Mouse (Mus musculus) liver, embryonic 12.5 days (tissue): ENCODE data around the gene Mrs2. TPM values are rescaled to one million over a fixed set of nuclear protein-coding genes. Genes with fewer than 3 reads are reported as not detected.
"Not testable (repeated sequence)": the region's sequence is repeated elsewhere in the genome, so short reads cannot be mapped to it uniquely, and the experiment has no call there.

Experiments used
- ATAC-seq: fragments of 200-750 bp; cut with Nextera tagmentation; 2 replicates; pipeline ENCODE4 v1.8.0; 2017; ENCODE audit warnings: moderate number of reproducible peaks, mild to moderate bottlenecking, moderate library complexity
- H3K27ac ChIP-seq: fragments of 300-500 bp; sonication (generic); 2 replicates; pipeline ENCODE4 v1.5.1; 2016; ENCODE audit warnings: mild to moderate bottlenecking
- H3K27me3 ChIP-seq: fragments of 300-500 bp; sonication (generic); replicated peaks from 2 replicates; pipeline ENCODE4 v1.6.1; 2016; ENCODE audit warnings: mild to moderate bottlenecking, moderate library complexity
- H3K36me3 ChIP-seq: fragments of 300-500 bp; sonication (generic); 2 replicates; pipeline ENCODE4 v1.6.1; 2016; ENCODE audit warnings: mild to moderate bottlenecking, moderate library complexity
- H3K4me1 ChIP-seq: fragments of 300-500 bp; sonication (generic); 2 replicates; pipeline ENCODE4 v1.6.1; 2016
- H3K4me2 ChIP-seq: fragments of 300-500 bp; sonication (generic); 2 replicates; pipeline ENCODE4 v1.6.1; 2016; ENCODE audit warnings: mild to moderate bottlenecking, moderate library complexity
- H3K4me3 ChIP-seq: fragments of 300-500 bp; sonication (generic); 2 replicates; pipeline ENCODE4 v1.5.1; 2016; ENCODE audit warnings: mild to moderate bottlenecking, moderate library complexity
- H3K9ac ChIP-seq: fragments of 300-500 bp; sonication (generic); 2 replicates; pipeline ENCODE4 v1.6.1; 2016; ENCODE audit warnings: mild to moderate bottlenecking, moderate library complexity
- H3K9me3 ChIP-seq: fragments of 300-500 bp; sonication (generic); replicated peaks from 2 replicates; pipeline ENCODE4 v1.6.1; 2016; ENCODE audit warnings: mild to moderate bottlenecking, moderate library complexity
- WGBS: fragments of 180-500 bp; shearing (Covaris S2); methylation state at CpG from one replicate; pipeline ENCODE4 v1.1.7; 2016; ENCODE audit not compliant: insufficient replicate concordance; 5-methylcytosine and 5-hydroxymethylcytosine counted together
- polyA plus RNA-seq: library from polyadenylated mRNA; unstranded; fragments of >200 nt; fragmentation: Nextera tagmentation; extraction: Ambion mirVana; gene quantifications from 2 replicates; pipeline ENCODE4 v1.2.1, GENCODE M21; 2016

The Mrs2 gene
- polyA plus RNA-seq, 1 experiment from 2014 or later: 18.7 TPM

DNA sequence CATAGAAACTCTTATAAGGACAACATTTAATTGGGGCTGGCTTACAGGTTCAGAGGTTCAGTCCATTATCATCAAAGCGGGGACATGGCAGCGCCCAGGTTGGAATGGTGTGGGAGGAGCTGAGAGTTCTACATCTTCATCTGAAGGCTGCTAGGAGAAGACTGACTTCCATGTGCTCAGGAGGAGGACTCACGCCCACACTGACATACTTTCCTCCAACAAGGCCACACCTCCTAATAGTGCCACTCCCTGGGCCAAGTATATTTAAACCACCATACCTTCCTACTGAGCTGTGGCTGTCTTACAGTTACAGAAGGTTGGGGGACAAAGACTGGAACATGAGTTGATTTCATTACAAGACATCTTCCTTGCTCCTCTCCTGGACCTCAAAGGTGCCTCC lies 48.4 kb downstream of the Mrs2 start:
- H3K27ac ChIP-seq, H3K4me2 ChIP-seq, H3K9me3 ChIP-seq, H3K36me3 ChIP-seq, H3K9ac ChIP-seq, H3K4me1 ChIP-seq, ATAC-seq, H3K4me3 ChIP-seq, H3K27me3 ChIP-seq: not testable (repeated sequence)
- 56% methylated on average over 3 of the region's 3 CpGs for WGBS

- Histone ChIP-seq H3K27ac (no peak overlapping the region), H3K9ac (peak overlapping the region; percentile 42; the same call in 1 of the 2 replicates), H3K27me3 (peaks cover 11% of the 10 kb centered on the region; the same call in 1 of the 2 replicates), H3K4me1 (peaks cover 19% of the 10 kb centered on the region), H3K36me3 (no peaks in the 10 kb centered on the region), H3K4me3 (peak overlapping the region; percentile 53), H3K4me2 (peak overlapping the region; percentile 73), H3K9me3 (no peaks in the 10 kb centered on the region)
- WGBS: 28% methylated on average over 5 of the region's 5 CpGs
- no peak for ATAC-seq
Measured at GRCm38 (mm10) chr13:24965846-24966201, 54.4 kb downstream of the Mrs2 start.

DNA sequence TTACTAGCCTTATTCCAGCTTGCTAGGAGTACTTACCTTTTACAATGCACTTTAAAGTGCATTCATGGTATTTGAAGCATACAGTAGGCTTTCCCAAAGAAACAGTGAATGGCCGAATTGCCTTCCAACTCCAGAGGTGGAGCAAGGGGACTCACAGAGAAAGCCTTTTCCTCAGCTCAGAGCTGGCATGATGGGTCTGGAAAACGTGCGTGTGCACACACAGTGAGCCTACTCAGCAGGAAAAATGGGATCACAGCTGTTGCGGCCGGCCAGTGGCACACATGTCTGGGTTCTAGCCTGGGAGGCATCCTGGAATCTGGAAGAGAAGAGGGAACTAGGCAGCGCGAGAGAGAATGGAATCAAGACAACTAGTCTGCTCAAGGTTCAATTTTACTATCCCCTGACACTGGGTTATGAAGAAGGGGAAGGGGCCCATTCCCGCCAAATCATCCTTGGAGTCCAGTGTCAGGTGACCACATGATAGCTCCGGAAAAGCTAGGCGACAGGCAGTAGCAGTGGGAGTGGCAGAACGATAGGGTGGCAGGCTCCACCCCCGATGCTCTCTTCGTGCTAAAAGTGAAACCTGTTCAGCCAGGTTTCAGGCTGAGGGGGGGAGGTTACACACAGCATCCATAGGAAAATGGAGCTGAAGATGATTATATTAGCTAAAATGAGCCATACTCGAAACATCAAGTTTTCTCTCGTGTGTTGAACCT lies 54.9 kb downstream of the Mrs2 start:
- Histone ChIP-seq H3K27me3 (peaks cover 11% of the 10 kb centered on the region; the same call in 1 of the 2 replicates), H3K9me3 (no peaks in the 10 kb centered on the region), H3K4me1 (peaks cover 19% of the 10 kb centered on the region), H3K36me3 (no peaks in the 10 kb centered on the region), H3K4me3 (peak overlapping the region; percentile 53), H3K9ac (peak overlapping the region; percentile 42), H3K4me2 (peak overlapping the region; percentile 73), H3K27ac (no peak overlapping the region)
- ATAC-seq: no peak
- 15% methylated on average over 15 of the region's 15 CpGs for WGBS

DNA sequence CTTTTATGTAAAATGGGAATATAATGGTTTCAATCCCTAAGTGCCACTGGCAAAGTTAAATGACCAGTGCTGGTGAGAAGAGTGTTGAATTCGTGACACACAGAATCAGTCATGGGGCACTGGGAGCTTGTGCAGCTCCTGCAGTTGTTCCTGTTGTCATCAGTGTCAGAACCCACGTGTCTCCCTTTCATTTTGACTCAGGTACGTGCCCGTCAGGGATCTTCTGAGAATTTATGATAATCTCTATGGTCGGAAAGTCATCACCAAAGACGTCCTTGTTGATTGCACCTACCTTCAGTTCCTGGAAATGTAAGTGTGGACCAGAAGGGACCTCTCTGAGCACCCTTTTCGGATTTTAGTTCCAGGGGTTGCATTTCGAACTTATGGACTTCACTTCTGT lies 58.1 kb downstream of the Mrs2 start:
- peaks cover 5% of the 10 kb centered on the region; the same call in 1 of the 2 replicates for H3K27me3 ChIP-seq
- WGBS: 67% methylated on average over 8 of the region's 8 CpGs
- H3K36me3 ChIP-seq: no peaks in the 10 kb centered on the region

DNA sequence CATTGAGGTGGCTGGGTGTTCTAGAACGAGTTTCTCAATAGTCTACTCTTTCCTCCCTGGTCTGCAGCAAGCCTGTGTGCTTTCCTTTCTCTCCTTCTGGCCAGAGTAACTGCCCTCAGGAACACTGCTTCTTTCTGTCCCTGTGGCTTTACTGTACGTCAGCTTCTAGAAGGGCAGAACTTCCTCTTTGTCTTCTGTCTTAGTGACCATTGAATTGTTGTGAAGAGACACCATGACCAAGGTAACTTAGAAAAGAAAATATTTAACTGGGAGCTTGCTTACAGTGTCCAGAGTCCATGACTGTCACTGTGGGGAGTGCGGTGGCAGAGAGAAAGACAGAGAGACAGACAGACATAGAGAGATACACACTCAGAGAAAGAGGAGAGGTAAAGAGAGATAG lies 60.1 kb downstream of the Mrs2 start:
- ATAC-seq: no peak
- no peak overlapping the region for H3K27ac ChIP-seq
- no peaks in the 10 kb centered on the region for H3K9me3 ChIP-seq
- WGBS: 43% methylated on average over 3 of the region's 3 CpGs
- peaks cover 15% of the 10 kb centered on the region for H3K27me3 ChIP-seq
- no peak overlapping the region for H3K4me2 ChIP-seq
- H3K4me1 ChIP-seq: peaks cover 10% of the 10 kb centered on the region
- no peak overlapping the region for H3K9ac ChIP-seq
- no peaks in the 10 kb centered on the region for H3K36me3 ChIP-seq
- no peak overlapping the region for H3K4me3 ChIP-seq

More for the DNA sequence above, 58.1 kb downstream of the Mrs2 start:
- Histone ChIP-seq H3K27ac (no peak overlapping the region), H3K9me3 (no peaks in the 10 kb centered on the region), H3K4me3 (no peak overlapping the region), H3K4me1 (peaks cover 19% of the 10 kb centered on the region), H3K4me2 (no peak overlapping the region), H3K9ac (no peak overlapping the region)
- ATAC-seq: no peak

- H3K9me3 ChIP-seq: no peaks in the 10 kb centered on the region
- ATAC-seq: no peak
- no peaks in the 10 kb centered on the region for H3K36me3 ChIP-seq
- H3K4me2 ChIP-seq: no peak overlapping the region
- 80% methylated on average over 11 of the region's 11 CpGs for WGBS
- H3K9ac ChIP-seq: no peak overlapping the region
- no peak overlapping the region for H3K27ac ChIP-seq
- peaks cover 20% of the 10 kb centered on the region for H3K27me3 ChIP-seq
- no peak overlapping the region for H3K4me3 ChIP-seq
- no peaks in the 10 kb centered on the region for H3K4me1 ChIP-seq
Measured at GRCm38 (mm10) chr13:24958671-24959070, 61.5 kb downstream of the Mrs2 start.

- no peak overlapping the region for H3K4me2 ChIP-seq
- peaks cover 4% of the 10 kb centered on the region; the same call in 1 of the 2 replicates for H3K4me1 ChIP-seq
- no peak overlapping the region for H3K4me3 ChIP-seq
- H3K36me3 ChIP-seq: no peaks in the 10 kb centered on the region
- no peaks in the 10 kb centered on the region for H3K9me3 ChIP-seq
- peaks cover 15% of the 10 kb centered on the region for H3K27me3 ChIP-seq
- WGBS: 23% methylated on average over 10 of the region's 10 CpGs
- no peak for ATAC-seq
- H3K27ac ChIP-seq: no peak overlapping the region
- no peak overlapping the region for H3K9ac ChIP-seq
Measured at GRCm38 (mm10) chr13:24955500-24955899, 64.7 kb downstream of the Mrs2 start.

DNA sequence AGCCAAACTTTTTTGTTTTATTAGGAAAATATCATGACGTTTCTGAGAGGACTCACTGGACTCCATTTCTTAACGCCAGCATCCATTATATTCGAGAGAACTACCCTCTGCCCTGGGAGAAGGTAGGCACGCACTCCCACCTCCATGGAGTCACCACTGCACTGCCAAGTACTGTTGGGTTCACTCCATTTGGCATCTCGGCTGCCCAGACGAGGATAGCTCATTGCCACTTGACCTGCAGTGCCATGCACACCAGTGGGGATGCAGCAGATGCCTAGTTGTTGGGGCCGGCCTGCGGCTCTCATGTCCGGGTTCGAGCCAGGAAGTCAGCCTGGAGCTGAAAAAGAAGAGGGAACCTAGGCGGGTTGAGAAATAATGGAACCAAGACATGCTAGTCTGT lies 65.1 kb downstream of the Mrs2 start:
- 29% methylated on average over 11 of the region's 11 CpGs for WGBS

GRCm38 (mm10) chr13:24952659-24953058 lies 67.5 kb downstream of the Mrs2 start:
- Histone ChIP-seq H3K4me1 (peaks cover 4% of the 10 kb centered on the region; the same call in 1 of the 2 replicates), H3K4me2 (no peak overlapping the region), H3K9me3 (no peaks in the 10 kb centered on the region), H3K27me3 (peaks cover 15% of the 10 kb centered on the region), H3K9ac (no peak overlapping the region), H3K36me3 (no peaks in the 10 kb centered on the region), H3K27ac (no peak overlapping the region), H3K4me3 (no peak overlapping the region)
- ATAC-seq: 0 out of 2 replicates have a peak, but pooled peaks have one; percentile 21
- 41% methylated on average over 7 of the region's 7 CpGs for WGBS

More for the DNA sequence above, 65.1 kb downstream of the Mrs2 start:
- Histone ChIP-seq H3K9ac (no peak overlapping the region), H3K27ac (no peak overlapping the region), H3K36me3 (no peaks in the 10 kb centered on the region), H3K4me3 (no peak overlapping the region), H3K27me3 (peaks cover 15% of the 10 kb centered on the region), H3K4me1 (peaks cover 4% of the 10 kb centered on the region; the same call in 1 of the 2 replicates), H3K9me3 (no peaks in the 10 kb centered on the region), H3K4me2 (no peak overlapping the region)
- ATAC-seq: no peak

DNA sequence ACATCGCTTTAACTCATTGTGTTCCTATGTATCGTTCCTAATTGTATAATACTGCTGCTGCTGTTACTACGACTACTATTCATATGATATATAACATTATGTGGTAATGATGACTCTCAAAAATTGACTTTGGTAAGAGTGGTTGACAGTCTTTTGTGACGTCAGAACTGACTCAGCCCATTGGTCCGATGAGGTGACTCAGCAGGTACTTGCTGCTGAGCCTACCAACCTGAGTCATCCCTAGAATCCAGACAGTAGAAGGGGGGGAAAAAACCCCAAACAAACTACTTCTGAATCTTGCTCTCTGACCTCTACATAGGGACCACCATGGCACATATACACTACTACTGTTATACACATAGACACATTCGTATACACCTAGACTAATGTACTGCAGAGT lies 71.3 kb downstream of the Mrs2 start:
- WGBS: 69% methylated on average over 6 of the region's 6 CpGs
- H3K4me3 ChIP-seq: no peak overlapping the region
- H3K9me3 ChIP-seq: no peaks in the 10 kb centered on the region

GRCm38 (mm10) chr13:24947158-24947557 lies 73.0 kb downstream of the Mrs2 start:
- Histone ChIP-seq H3K36me3 (no peaks in the 10 kb centered on the region), H3K27ac (no peak overlapping the region)
- 49% methylated on average over 5 of the region's 5 CpGs for WGBS

More for the DNA sequence above, 71.3 kb downstream of the Mrs2 start:
- Histone ChIP-seq H3K27ac (no peak overlapping the region), H3K36me3 (no peaks in the 10 kb centered on the region), H3K27me3 (no peaks in the 10 kb centered on the region), H3K4me1 (peaks cover 4% of the 10 kb centered on the region; the same call in 1 of the 2 replicates), H3K4me2 (no peak overlapping the region), H3K9ac (no peak overlapping the region)
- ATAC-seq: no peak

GRCm38 (mm10) chr13:24945567-24945966 lies 74.6 kb downstream of the Mrs2 start:
- no peak for ATAC-seq
- Histone ChIP-seq H3K4me3 (no peak overlapping the region), H3K36me3 (no peaks in the 10 kb centered on the region), H3K4me2 (no peak overlapping the region), H3K9ac (no peak overlapping the region), H3K27me3 (peaks cover 8% of the 10 kb centered on the region; the same call in 1 of the 2 replicates), H3K9me3 (no peaks in the 10 kb centered on the region), H3K27ac (no peak overlapping the region), H3K4me1 (no peaks in the 10 kb centered on the region)
- 42% methylated on average over 4 of the region's 4 CpGs for WGBS

More at GRCm38 (mm10) chr13:24947158-24947557, 73.0 kb downstream of the Mrs2 start:
- H3K27me3 ChIP-seq: peaks cover 8% of the 10 kb centered on the region; the same call in 1 of the 2 replicates
- peak; percentile 51; the same call in 1 of the 2 replicates for ATAC-seq
- no peak overlapping the region for H3K4me2 ChIP-seq
- H3K9me3 ChIP-seq: no peaks in the 10 kb centered on the region
- 0 out of 2 replicates have a peak, but pooled peaks cover 4% of the 10 kb centered on the region for H3K4me1 ChIP-seq
- H3K9ac ChIP-seq: no peak overlapping the region
- no peak overlapping the region for H3K4me3 ChIP-seq
